Mouse (Mus musculus) adrenal gland, postnatal 36 days (tissue): Measurements from ENCODE around the gene 4930430A15Rik. TPM values are rescaled to one million over a fixed set of nuclear protein-coding genes. Genes with fewer than 3 reads are reported as not detected.

Experiments used
- DNase-seq, 2 experiments: peaks; one replicate each; pipeline ENCODE4 v3.0.0; 2021; ENCODE audit warnings: mixed read lengths in 1 of 2
- long read RNA-seq, 2 experiments: library from polyadenylated mRNA; stranded (forward); transcript quantifications; one replicate each; pipeline ENCODE4 v2.0.0; 2021; ENCODE audit warnings: borderline sequencing depth in 2 of 2
- total RNA-seq, 2 experiments: library from RNA; stranded (reverse); gene quantifications; 2 replicates each; pipeline ENCODE4 v1.2.3; 2021

4930430A15Rik gene
- total RNA-seq, result not detected
- long read RNA-seq, experiment 1, result 0 reads
- long read RNA-seq, experiment 2, result 0 reads

GRCm38 (mm10) chr2:111229502-111229901, at the start of gene 4930430A15Rik:
4930430A15Rik (minus strand) TSS chr2:111229602.
- no peak for DNase-seq

DNA sequence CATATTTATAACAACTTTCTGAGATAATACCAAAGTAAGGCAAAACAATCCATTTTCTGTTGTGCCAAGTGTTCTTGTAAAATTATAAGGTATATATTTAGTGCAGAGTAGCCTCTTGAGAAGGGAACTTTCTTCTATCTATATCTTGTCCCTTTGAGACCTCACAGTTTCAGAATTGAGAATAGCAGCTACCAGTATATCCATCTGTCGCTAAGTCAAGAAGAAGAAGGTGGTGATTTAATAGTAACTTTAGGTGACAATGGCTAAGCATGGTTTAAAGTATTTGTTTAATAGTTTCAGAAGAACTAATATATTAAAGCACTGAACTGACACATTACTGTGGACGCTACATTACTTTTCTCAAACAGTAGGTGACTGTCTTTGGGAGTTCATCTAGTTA, 44.6 kb upstream of the 4930430A15Rik start, which contains the start of gene Olfr1277:
Gene Olfr1277 (minus strand): TSS at position 101 of the 400 bp plus-strand sequence.
- no peak for DNase-seq

- no peak for DNase-seq
Observed at GRCm38 (mm10) chr2:111254216-111254615, 24.8 kb upstream of the 4930430A15Rik start, which contains the start of gene Olfr1276. Olfr1276 (plus strand) TSS chr2:111254516.

GRCm38 (mm10) chr2:111235186-111235585, 5.8 kb upstream of the 4930430A15Rik start, which contains the start of gene Olfr1275:
Olfr1275 (minus strand) TSS chr2:111235286.
- no peak for DNase-seq

- no peak for DNase-seq
Observed at GRCm38 (mm10) chr2:111182068-111182467, 47.3 kb downstream of the 4930430A15Rik start.

DNA sequence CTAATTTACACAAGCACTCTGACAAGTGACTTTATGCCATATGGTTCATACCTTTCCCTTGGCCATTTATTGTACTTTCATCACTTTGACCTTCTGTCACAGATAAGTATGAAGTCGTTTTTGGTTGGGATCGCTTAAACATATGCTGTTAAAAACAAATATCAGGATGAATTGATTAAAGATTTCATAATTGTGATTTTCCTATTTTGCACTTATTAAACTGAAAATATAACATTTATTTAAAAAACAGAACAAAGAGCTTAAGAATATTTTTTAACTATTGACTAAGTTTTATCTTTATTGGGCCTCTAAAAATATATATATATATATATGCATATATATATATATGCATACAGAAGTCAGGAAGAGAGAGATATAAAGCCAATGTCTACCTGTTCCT, 76.6 kb downstream of the 4930430A15Rik start, which contains the start of gene Gm15130:
Gene Gm15130 (minus strand): TSS at position 101 of the 400 bp plus-strand sequence.
- DNase-seq, result no peak

- DNase-seq, result no peak
Observed at GRCm38 (mm10) chr2:111135739-111136138, 93.7 kb downstream of the 4930430A15Rik start.

Other genes with a start within 250 kb of the 4930430A15Rik start
- not detected for gene Gm13941, start 123.6 kb downstream of the 4930430A15Rik start, total RNA-seq
- gene Gm15130, start 76.7 kb downstream of the 4930430A15Rik start, total RNA-seq, result not detected
- not detected for gene Olfr1275, start 5.7 kb upstream of the 4930430A15Rik start, total RNA-seq
- not detected for gene Olfr1276, start 24.9 kb upstream of the 4930430A15Rik start, total RNA-seq
- not detected for gene Olfr1277, start 44.5 kb upstream of the 4930430A15Rik start, total RNA-seq
- not detected for gene Olfr1278, start 60.5 kb upstream of the 4930430A15Rik start, total RNA-seq
- not detected for gene Olfr1279, start 71.0 kb upstream of the 4930430A15Rik start, total RNA-seq
- not detected for gene Olfr1280, start 84.4 kb upstream of the 4930430A15Rik start, total RNA-seq
- not detected for gene Olfr1281, start 96.9 kb upstream of the 4930430A15Rik start, total RNA-seq
- not detected for gene Olfr1282, start 106.5 kb upstream of the 4930430A15Rik start, total RNA-seq
- not detected for gene Olfr1283, start 137.2 kb upstream of the 4930430A15Rik start, total RNA-seq
- not detected for gene Olfr1284, start 145.9 kb upstream of the 4930430A15Rik start, total RNA-seq
- not detected for gene Olfr1286, start 193.5 kb upstream of the 4930430A15Rik start, total RNA-seq
- not detected for gene Olfr1287, start 219.5 kb upstream of the 4930430A15Rik start, total RNA-seq
- not detected for gene Olfr1288, start 244.5 kb upstream of the 4930430A15Rik start, total RNA-seq